Mouse (Mus musculus) erythroblast, embryonic 14.5 days (primary cell): ENCODE results near the gene Pnmal1.

Source experiments
- GATA1 ChIP-seq: IDR thresholded peaks from 2 replicates; pipeline ENCODE4 v1.6.1; 2012; ENCODE audit warnings: low read length, inconsistent platforms, mixed read lengths
- TAL1 ChIP-seq: IDR thresholded peaks from 3 replicates; pipeline ENCODE4 v1.6.1; 2012; ENCODE audit warnings: low read length, inconsistent platforms, mixed read lengths

GRCm38 (mm10) chr7:17010010-17010347, 50.5 kb downstream of the Pnmal1 start:
- TF ChIP-seq TAL1 = no peak
- TF ChIP-seq GATA1 = no peak
